Mouse (Mus musculus): ENCODE results near the gene Zfc3h1.

Zfc3h1 gene

GRCm38 (mm10) chr10:115478441-115479141 is 93.8 kb downstream of the Zfc3h1 start:
- no peak for DNase-seq (ENCODE audit: low read depth, low spot score)

All from WW6 (cell line).